Mouse (Mus musculus) kidney, adult 2 months (tissue): ENCODE data around the gene Hsd17b1. TPM values are rescaled to one million over a fixed set of nuclear protein-coding genes. Genes with fewer than 3 reads are reported as not detected.

Experiments used
- DNase-seq: peaks from one replicate; pipeline ENCODE4 v3.0.0; 2021
- H3K27ac ChIP-seq: fragments of 200-500 bp; 2 replicates; pipeline ENCODE4 v1.5.1; 2012; ENCODE audit warnings: low read depth, low read length, control low read depth, inconsistent platforms; ENCODE audit not compliant: insufficient read depth
- H3K27me3 ChIP-seq: fragments of 200-500 bp; replicated peaks from 2 replicates; pipeline ENCODE4 v1.6.1; 2012; ENCODE audit warnings: mild to moderate bottlenecking, moderate library complexity, low read length, inconsistent platforms; ENCODE audit not compliant: control insufficient read depth, insufficient read depth
- H3K36me3 ChIP-seq: fragments of 200-500 bp; 2 replicates; pipeline ENCODE4 v1.6.1; 2012; ENCODE audit warnings: mild to moderate bottlenecking, moderate library complexity, low read length, inconsistent platforms; ENCODE audit not compliant: control insufficient read depth, insufficient read depth
- H3K4me1 ChIP-seq: fragments of 200-500 bp; 2 replicates; pipeline ENCODE4 v1.6.1; 2011; ENCODE audit warnings: low read length; ENCODE audit not compliant: control insufficient read depth, insufficient read depth
- H3K4me3 ChIP-seq: fragments of 200-500 bp; 2 replicates; pipeline ENCODE4 v1.5.1; 2011; ENCODE audit warnings: mild to moderate bottlenecking, low read depth, low read length, control low read depth; ENCODE audit not compliant: insufficient read depth
- CTCF ChIP-seq: fragments of 200-500 bp; conservative IDR thresholded peaks from 2 replicates; pipeline ENCODE4 v1.5.1; 2011; ENCODE audit warnings: low read depth, mild to moderate bottlenecking, control low read depth, low read length, moderate library complexity, mixed read lengths; ENCODE audit not compliant: insufficient read depth, insufficient read length
- POLR2A ChIP-seq: fragments of 200-500 bp; IDR thresholded peaks from one replicate; pipeline ENCODE4 v1.6.1; 2011; ENCODE audit warnings: low read depth, low read length, control low read depth
- WGBS: fragments of 180-500 bp; shearing (Covaris S2); methylation state at CpG from one replicate; pipeline ENCODE4 v1.1.7; 2018; 5-methylcytosine and 5-hydroxymethylcytosine counted together
- polyA plus RNA-seq: library from polyadenylated mRNA; depleted of rRNA; stranded (reverse); fragments of >200 nt; gene quantifications from 2 replicates; pipeline ENCODE4 v1.2.3, GENCODE M21; 2012

The Hsd17b1 gene
- polyA plus RNA-seq, 1 experiment: 0.44 TPM

DNA sequence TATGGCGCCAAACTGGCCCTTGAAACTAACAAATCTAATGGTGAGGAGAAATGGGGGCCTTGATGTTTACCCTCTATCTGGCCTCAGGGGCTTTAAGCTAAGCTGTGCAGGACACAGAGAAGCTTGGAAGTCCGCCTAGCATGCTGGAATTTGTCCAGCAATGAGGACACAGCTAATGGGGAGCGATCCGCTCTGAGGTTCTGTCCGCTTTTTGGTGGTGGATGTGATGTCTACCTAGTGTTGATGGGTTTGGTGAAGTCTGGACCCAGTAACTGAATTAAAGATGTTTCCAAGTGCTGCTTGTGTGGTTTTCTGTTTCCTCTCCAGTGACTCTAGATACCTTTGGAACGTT is 8.1 kb downstream of the Hsd17b1 start:
- H3K36me3 ChIP-seq: peaks cover 2% of the 10 kb centered on the region; the same call in 1 of the 2 replicates
- 52% methylated on average over 6 of the region's 6 CpGs for WGBS
- TF ChIP-seq CTCF (no peak), POLR2A (no peak)
- peaks cover 25% of the 10 kb centered on the region for H3K4me1 ChIP-seq
- no peaks in the 10 kb centered on the region for H3K27me3 ChIP-seq
- DNase-seq: no peak
- peak overlapping the region; percentile 74 for H3K27ac ChIP-seq
- no peak overlapping the region for H3K4me3 ChIP-seq

DNA sequence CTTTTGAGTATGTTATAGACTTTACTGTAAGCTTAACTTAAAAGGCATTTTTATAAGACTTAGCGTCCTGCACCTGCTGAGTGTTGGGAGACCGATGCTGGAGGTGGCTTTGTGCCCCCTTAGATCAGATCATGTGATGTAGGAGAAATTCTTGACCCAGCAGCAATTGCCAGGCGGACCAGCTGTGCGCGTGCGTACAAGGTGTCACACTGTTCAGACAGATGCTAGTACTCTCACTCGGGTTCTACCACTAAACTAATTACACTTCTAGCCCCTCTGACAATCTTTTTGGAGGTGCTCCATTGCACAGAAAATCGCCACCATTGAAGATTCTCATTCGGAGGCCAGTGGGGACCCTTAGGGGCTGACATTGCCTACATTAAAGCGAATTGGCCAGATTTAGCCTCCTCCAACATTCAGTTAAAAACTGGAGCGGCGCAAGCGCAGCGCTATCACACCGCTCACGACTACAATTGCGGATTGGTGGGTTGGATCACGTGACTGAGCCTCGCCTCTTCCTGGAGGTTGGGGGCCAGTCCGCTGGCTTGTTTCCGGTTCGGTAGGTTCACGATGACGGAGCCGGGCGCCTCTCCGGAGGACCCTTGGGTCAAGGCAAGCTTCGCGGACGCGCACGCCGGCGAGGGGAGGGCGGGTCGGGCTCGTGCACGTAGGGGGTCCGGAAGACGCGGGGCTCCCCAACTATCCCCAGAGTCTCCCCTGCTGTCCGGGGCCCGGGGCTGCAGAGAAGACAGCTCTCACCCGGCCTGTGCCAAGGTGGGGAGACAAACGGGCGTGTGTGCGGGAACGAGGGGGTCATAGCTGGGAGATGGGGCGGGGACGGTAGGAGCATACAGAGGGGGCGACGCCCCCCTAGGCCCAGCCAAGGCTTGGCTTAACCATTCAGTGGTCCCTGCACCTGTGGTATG is 8.8 kb downstream of the Hsd17b1 start, which contains the start of gene Mlx:
Gene Mlx (plus strand): TSS at position 522 of the 926 bp plus-strand sequence.
- Histone ChIP-seq H3K27ac (peak within 1 kb of the TSS; percentile 74), H3K27me3 (no peaks in the 10 kb centered on the region), H3K36me3 (peaks cover 2% of the 10 kb centered on the region; the same call in 1 of the 2 replicates), H3K4me3 (peak within 1 kb of the TSS; percentile 75), H3K4me1 (peaks cover 22% of the 10 kb centered on the region)
- TF ChIP-seq POLR2A (peak; percentile 66), CTCF (no peak)
- WGBS: 1% methylated on average over 52 of the region's 52 CpGs
- peak; percentile 97 for DNase-seq

DNA sequence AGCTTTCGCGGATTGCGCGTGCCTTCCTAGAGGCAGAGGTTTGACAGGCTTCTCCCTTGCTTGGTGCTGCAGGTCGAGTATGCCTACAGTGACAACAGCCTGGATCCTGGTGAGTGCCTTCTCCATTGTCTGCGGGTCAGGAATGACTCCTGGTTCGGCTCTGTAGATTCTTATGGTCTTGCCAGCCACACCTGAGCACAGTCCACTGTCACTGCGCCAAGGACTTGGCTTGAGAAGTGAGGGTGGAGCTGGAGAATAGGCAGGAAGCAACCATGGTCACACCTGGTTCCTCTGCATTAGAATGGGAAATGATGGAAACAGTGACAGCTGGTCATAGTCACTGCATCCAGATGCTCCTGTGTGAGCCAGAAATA is 9.5 kb downstream of the Hsd17b1 start:
- TF ChIP-seq POLR2A: no peak
- no peak for TF ChIP-seq CTCF
- Histone ChIP-seq H3K4me1 (peaks cover 22% of the 10 kb centered on the region), H3K27me3 (no peaks in the 10 kb centered on the region), H3K36me3 (peaks cover 2% of the 10 kb centered on the region; the same call in 1 of the 2 replicates), H3K27ac (peak overlapping the region; percentile 54), H3K4me3 (peak overlapping the region; percentile 75)
- DNase-seq: peak; percentile 77
- WGBS: 6% methylated on average over 8 of the region's 8 CpGs

DNA sequence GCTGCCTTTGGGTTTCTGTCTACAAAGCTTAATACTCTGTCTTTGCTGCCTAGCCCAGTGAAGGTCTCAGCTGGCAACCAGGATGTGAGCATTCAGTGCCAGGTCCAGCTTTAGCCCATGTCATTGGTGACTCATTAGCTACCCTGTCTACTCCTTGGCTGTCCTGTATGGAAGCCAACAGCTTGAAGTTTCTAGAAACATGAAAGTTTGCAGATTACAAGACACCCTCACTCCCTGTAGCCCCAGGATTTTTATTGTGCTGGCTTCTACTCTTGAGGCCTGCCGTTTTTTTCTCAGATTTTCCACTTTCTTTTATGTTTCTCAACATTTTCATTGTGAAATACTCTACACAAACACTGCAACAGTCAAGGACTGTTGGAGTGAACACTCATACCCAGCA is 11.7 kb downstream of the Hsd17b1 start:
- Histone ChIP-seq H3K27ac (no peak overlapping the region), H3K4me1 (peaks cover 15% of the 10 kb centered on the region), H3K36me3 (peaks cover 2% of the 10 kb centered on the region; the same call in 1 of the 2 replicates), H3K4me3 (no peak overlapping the region), H3K27me3 (no peaks in the 10 kb centered on the region)
- DNase-seq: peak; percentile 47
- TF ChIP-seq CTCF (no peak), POLR2A (no peak)
- 91% methylated on average over 1 of the region's 1 CpGs for WGBS

DNA sequence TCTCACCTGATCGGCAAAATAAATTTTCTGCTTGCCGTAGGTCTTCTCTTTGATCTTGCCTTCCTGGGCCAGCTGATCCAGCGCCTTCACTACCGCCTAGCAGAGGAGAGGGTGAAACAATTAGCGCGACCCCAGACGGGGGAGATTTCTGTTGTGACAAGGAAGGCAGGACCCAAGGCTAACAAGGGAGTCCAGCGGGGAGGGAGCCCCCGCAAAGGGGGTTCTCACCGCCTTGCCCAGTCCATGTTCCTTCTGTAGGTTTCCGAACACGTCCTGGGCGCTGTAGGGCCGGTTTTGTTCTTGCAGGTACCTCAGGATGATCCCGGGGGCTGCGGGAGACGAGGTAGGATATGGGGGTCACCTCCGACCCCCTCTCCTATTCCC is 16.7 kb downstream of the Hsd17b1 start:
- no peak for TF ChIP-seq CTCF
- TF ChIP-seq POLR2A: no peak
- H3K4me1 ChIP-seq: no peaks in the 10 kb centered on the region; the same call in 1 of the 2 replicates
- H3K4me3 ChIP-seq: peak overlapping the region; percentile 54
- no peak for DNase-seq
- no peak overlapping the region for H3K27ac ChIP-seq
- no peaks in the 10 kb centered on the region for H3K27me3 ChIP-seq
- 3% methylated on average over 18 of the region's 18 CpGs for WGBS
- no peaks in the 10 kb centered on the region; the same call in none of the 2 replicates for H3K36me3 ChIP-seq

DNA sequence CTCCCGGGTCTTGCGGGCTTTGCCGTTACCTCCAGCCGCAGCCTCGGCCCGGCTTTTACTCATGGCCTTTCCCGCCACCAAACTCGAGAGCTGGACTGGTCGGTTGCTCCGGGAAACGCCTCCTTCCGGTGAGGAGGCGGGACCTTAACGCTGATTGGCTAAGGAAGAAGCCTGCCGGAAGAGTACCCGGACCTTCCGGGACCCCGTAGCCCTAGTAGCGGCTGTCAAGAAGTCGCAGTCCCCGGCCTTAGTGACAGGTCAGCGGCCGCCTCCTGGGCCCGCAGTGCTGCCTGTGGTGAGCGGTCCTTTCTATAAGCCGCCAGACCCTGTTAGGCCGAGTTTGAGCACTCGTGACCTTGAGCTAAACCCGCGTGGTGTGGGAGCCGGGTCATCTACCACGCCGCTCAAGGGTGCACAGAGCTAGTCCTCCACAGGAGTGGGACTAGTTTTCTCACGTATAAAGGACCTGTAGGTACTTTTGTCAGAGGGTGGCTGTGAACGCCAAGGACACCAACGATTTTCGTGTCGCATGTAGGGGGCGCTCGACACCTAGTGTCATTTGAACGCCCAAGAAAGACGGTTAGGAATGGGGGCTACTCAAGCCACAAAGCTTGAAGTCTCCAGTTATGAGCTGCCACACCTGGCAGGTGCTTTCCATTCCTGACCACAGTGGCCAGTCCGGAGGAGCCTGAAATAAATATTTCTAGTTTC is 17.3 kb downstream of the Hsd17b1 start, which contains the start of gene Psmc3ip:
Gene Psmc3ip (minus strand): TSS at position 123 of the 711 bp plus-strand sequence.
- Histone ChIP-seq H3K36me3 (no peaks in the 10 kb centered on the region; the same call in 1 of the 2 replicates), H3K4me3 (peak within 1 kb of the TSS; percentile 94), H3K4me1 (no peaks in the 10 kb centered on the region; the same call in 1 of the 2 replicates), H3K27ac (peak within 1 kb of the TSS; percentile 100), H3K27me3 (no peaks in the 10 kb centered on the region)
- DNase-seq: peak; percentile 98
- under 1% methylated on average over 43 of the region's 43 CpGs for WGBS
- peak; percentile 87 for TF ChIP-seq CTCF
- peak; percentile 44 for TF ChIP-seq POLR2A

DNA sequence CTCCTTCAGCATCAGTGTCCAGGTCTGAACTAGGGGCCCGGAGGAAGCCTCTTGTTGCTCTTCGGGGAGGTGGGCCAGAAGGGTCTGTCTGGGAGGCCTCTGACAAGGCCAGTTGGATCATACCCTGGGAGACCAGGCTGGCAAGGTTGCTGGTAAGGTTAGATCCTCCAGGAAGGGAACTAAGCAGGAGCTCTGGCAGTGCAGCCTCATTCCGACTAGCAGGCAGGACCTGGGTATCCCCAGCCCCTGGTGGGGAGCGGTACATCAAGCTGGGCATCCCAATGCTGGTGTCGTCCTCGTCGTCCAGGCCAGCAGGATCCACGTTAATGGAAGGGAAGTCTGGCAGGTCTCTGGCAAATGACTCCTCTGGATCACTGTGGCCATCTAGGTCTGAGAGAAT is 20.0 kb downstream of the Hsd17b1 start:
- Histone ChIP-seq H3K4me1 (no peaks in the 10 kb centered on the region; the same call in 1 of the 2 replicates), H3K4me3 (no peak overlapping the region), H3K27me3 (no peaks in the 10 kb centered on the region), H3K27ac (no peak overlapping the region), H3K36me3 (no peaks in the 10 kb centered on the region; the same call in 1 of the 2 replicates)
- DNase-seq: no peak
- 69% methylated on average over 8 of the region's 8 CpGs for WGBS
- TF ChIP-seq CTCF: no peak
- TF ChIP-seq POLR2A: no peak
